Mouse (Mus musculus) E14TG2a.4 (cell line): ENCODE measurements at regions not wholly inside any gene's neighbourhood (a gene's known extent, or its start where the extent isn't known, plus 50 kb on each side); places are given as distances from the start of the nearest gene placed in this dataset.

Experiments
- CTCF ChIP-seq: conservative IDR thresholded peaks from 2 replicates; pipeline ENCODE4 v1.5.1; 2014; ENCODE audit warnings: low read length
- NANOG ChIP-seq: IDR thresholded peaks from 2 replicates; pipeline ENCODE4 v1.6.1; 2014; ENCODE audit warnings: borderline replicate concordance, low read length, mixed read lengths

GRCm38 (mm10) chr10:119318416-119318815, 78.6 kb upstream of the Cand1 start:
- TF ChIP-seq CTCF (no peak), NANOG (no peak)
